Comparison of ENCODE assay signal across 32 mouse cellular contexts in genomic region chr14:21372689-21373088, GRCm38 (mm10).
A peak's percentile ranks its signal among the peaks of the same experiment; 100 is the strongest.
DNase-seq lines count a peak whose midpoint lies in the region; ATAC-seq and TF ChIP-seq lines count a peak whose summit lies in the region.
"Had no signal": no experiment of that assay in that cellular context is flagged by ENCODE, and none has a peak within 500 bp of the region (broad histone marks: within the 10 kb centered on the region; RNA-seq: fewer than 3 reads in every experiment).

No protein-coding gene starts in this region.

- H3K4me3 ChIP-seq in forebrain, embryonic 15.5 days: no peak overlapping the region
- H3K4me3 ChIP-seq in forebrain, embryonic 13.5 days: no peak overlapping the region
- H3K4me3 ChIP-seq in layer of hippocampus, adult 2 months: no peak overlapping the region
- no peak overlapping the region for H3K4me3 ChIP-seq in midbrain, embryonic 15.5 days
- no peak overlapping the region for H3K4me3 ChIP-seq in midbrain, embryonic 13.5 days (replicated peaks)
- no peak overlapping the region for H3K4me3 ChIP-seq in cortical plate, adult 2 months (ENCODE audit: insufficient read depth, low read length)
- H3K4me3 ChIP-seq: embryonic facial prominence, embryonic 10.5 days; embryonic facial prominence, embryonic 13.5 days; erythroblast, embryonic 14.5 days; gastrocnemius, adult 2 months; heart, embryonic 12.5 days; heart, embryonic 15.5 days; hindbrain, embryonic 10.5 days; hindbrain, embryonic 13.5 days; intestine, embryonic 15.5 days had no signal

- H3K27ac ChIP-seq in forebrain, embryonic 15.5 days (replicated peaks): peak overlapping the region; percentile 48
- H3K27ac ChIP-seq in forebrain, embryonic 13.5 days: no peak overlapping the region; the same call in 1 of the 2 replicates
- peak overlapping the region; percentile 71 for H3K27ac ChIP-seq in layer of hippocampus, adult 2 months
- H3K27ac ChIP-seq in midbrain, embryonic 15.5 days: 0 out of 2 replicates have a peak overlapping the region, but pooled peaks have one; percentile 29
- no peak overlapping the region for H3K27ac ChIP-seq in midbrain, embryonic 13.5 days
- H3K27ac ChIP-seq in cortical plate, adult 2 months (ENCODE audit: insufficient read depth, low read length): peak overlapping the region; percentile 85; the same call in 1 of the 2 replicates
- H3K27ac ChIP-seq: embryonic facial prominence, embryonic 10.5 days; embryonic facial prominence, embryonic 13.5 days; gastrocnemius, adult 2 months; heart, embryonic 15.5 days; hindbrain, embryonic 10.5 days; hindbrain, embryonic 13.5 days; intestine, embryonic 15.5 days had no signal

- peaks cover 37% of the 10 kb centered on the region for H3K4me1 ChIP-seq in forebrain, embryonic 15.5 days
- peaks cover 44% of the 10 kb centered on the region for H3K4me1 ChIP-seq in forebrain, embryonic 13.5 days
- peaks cover 32% of the 10 kb centered on the region for H3K4me1 ChIP-seq in midbrain, embryonic 15.5 days
- H3K4me1 ChIP-seq in midbrain, embryonic 13.5 days (replicated peaks): peaks cover 32% of the 10 kb centered on the region
- peaks cover 12% of the 10 kb centered on the region for H3K4me1 ChIP-seq in cortical plate, adult 2 months (ENCODE audit: control insufficient read depth, insufficient read depth, low read length)
- H3K4me1 ChIP-seq: heart, embryonic 12.5 days had no signal

- no peak overlapping the region for H3K9ac ChIP-seq in forebrain, embryonic 15.5 days (replicated peaks)
- no peak overlapping the region for H3K9ac ChIP-seq in forebrain, embryonic 13.5 days
- no peak overlapping the region for H3K9ac ChIP-seq in midbrain, embryonic 15.5 days
- no peak overlapping the region for H3K9ac ChIP-seq in midbrain, embryonic 13.5 days (replicated peaks)
- H3K9ac ChIP-seq: embryonic facial prominence, embryonic 13.5 days; heart, embryonic 12.5 days; heart, embryonic 15.5 days; hindbrain, embryonic 13.5 days; intestine, embryonic 15.5 days had no signal

- no peaks in the 10 kb centered on the region for H3K27me3 ChIP-seq in forebrain, embryonic 15.5 days
- no peaks in the 10 kb centered on the region for H3K27me3 ChIP-seq in forebrain, embryonic 13.5 days
- H3K27me3 ChIP-seq in midbrain, embryonic 15.5 days (replicated peaks): no peaks in the 10 kb centered on the region
- no peaks in the 10 kb centered on the region for H3K27me3 ChIP-seq in midbrain, embryonic 13.5 days
- H3K27me3 ChIP-seq: CH12.LX; embryonic facial prominence, embryonic 13.5 days; heart, embryonic 12.5 days; heart, embryonic 15.5 days; hindbrain, embryonic 13.5 days; intestine, embryonic 15.5 days; Patski had no signal

- 80% methylated on average over 5 of the region's 5 CpGs for WGBS in forebrain, embryonic 15.5 days
- 80% methylated on average over 5 of the region's 5 CpGs for WGBS in forebrain, embryonic 13.5 days
- 70% methylated on average over 5 of the region's 5 CpGs for WGBS in midbrain, embryonic 15.5 days
- 73% methylated on average over 5 of the region's 5 CpGs for WGBS in midbrain, embryonic 13.5 days

- no peak for TF ChIP-seq CTCF in layer of hippocampus, adult 2 months (conservative IDR thresholded peaks at IDR 0.05)
- no peak for TF ChIP-seq CTCF in cortical plate, adult 2 months (IDR thresholded peaks at IDR 0.05; ENCODE audit: extremely low read depth, insufficient read depth, low read length)

- no peak for TF ChIP-seq POLR2A in cortical plate, adult 2 months (IDR thresholded peaks at IDR 0.05; ENCODE audit: extremely low read depth, insufficient read depth, low read length)

- no peak overlapping the region for H3K4me2 ChIP-seq in forebrain, embryonic 15.5 days (replicated peaks)
- H3K4me2 ChIP-seq in forebrain, embryonic 13.5 days: no peak overlapping the region
- H3K4me2 ChIP-seq in midbrain, embryonic 15.5 days: no peak overlapping the region
- no peak overlapping the region for H3K4me2 ChIP-seq in midbrain, embryonic 13.5 days (replicated peaks)
- H3K4me2 ChIP-seq: embryonic facial prominence, embryonic 13.5 days; heart, embryonic 12.5 days; heart, embryonic 15.5 days; hindbrain, embryonic 13.5 days; intestine, embryonic 15.5 days had no signal

- DNase-seq in layer of hippocampus, adult 2 months (ENCODE audit: low spot score in 2 of 2): no peak
- DNase-seq in layer of hippocampus, adult 9-11 months: no peak
- DNase-seq: adrenal gland, postnatal 10 days; adrenal gland, postnatal 36 days; B cell, adult 2 months; cerebellum, adult 11 months; cerebellum, adult 2 months; cerebellum, adult 9-11 months; cerebellum, postnatal 25 days; embryo, embryonic 11 days; gastrocnemius, adult 2 months; gastrocnemius, postnatal 25 days; heart, adult 18-20 months; heart, postnatal 10 days; heart, postnatal 36 days had no signal

- H3K9me3 ChIP-seq in forebrain, embryonic 15.5 days: no peaks in the 10 kb centered on the region
- no peaks in the 10 kb centered on the region for H3K9me3 ChIP-seq in forebrain, embryonic 13.5 days (replicated peaks)
- H3K9me3 ChIP-seq in midbrain, embryonic 15.5 days: no peaks in the 10 kb centered on the region
- no peaks in the 10 kb centered on the region for H3K9me3 ChIP-seq in midbrain, embryonic 13.5 days
- H3K9me3 ChIP-seq: embryonic facial prominence, embryonic 10.5 days; embryonic facial prominence, embryonic 13.5 days; G1E; heart, embryonic 12.5 days; heart, embryonic 15.5 days; hindbrain, embryonic 10.5 days; hindbrain, embryonic 13.5 days; intestine, embryonic 15.5 days had no signal

- H3K36me3 ChIP-seq in forebrain, embryonic 15.5 days: no peaks in the 10 kb centered on the region
- H3K36me3 ChIP-seq in forebrain, embryonic 13.5 days (ENCODE audit: poor library complexity, severe bottlenecking): no peaks in the 10 kb centered on the region
- no peaks in the 10 kb centered on the region for H3K36me3 ChIP-seq in midbrain, embryonic 15.5 days (replicated peaks)
- H3K36me3 ChIP-seq in midbrain, embryonic 13.5 days: no peaks in the 10 kb centered on the region
- H3K36me3 ChIP-seq: embryonic facial prominence, embryonic 10.5 days; embryonic facial prominence, embryonic 13.5 days; heart, embryonic 12.5 days; heart, embryonic 15.5 days; hindbrain, embryonic 10.5 days; hindbrain, embryonic 13.5 days; intestine, embryonic 15.5 days had no signal

- ATAC-seq in forebrain, embryonic 15.5 days (replicated peaks): no peak
- ATAC-seq in forebrain, embryonic 13.5 days: no peak
- ATAC-seq in midbrain, embryonic 15.5 days (replicated peaks): no peak
- ATAC-seq in midbrain, embryonic 13.5 days: no peak
- ATAC-seq: hindbrain, embryonic 16.5 days; intestine, embryonic 15.5 days; Patski had no signal

Comparison
In these comparisons a context has a peak if more than half of its experiments do, and no peak if none do; other contexts are left out.
1. H3K27ac ChIP-seq: peak in forebrain, embryonic 15.5 days (single experiment), layer of hippocampus, adult 2 months (single experiment), midbrain, embryonic 15.5 days (single experiment) and cortical plate, adult 2 months (single experiment); none in forebrain, embryonic 13.5 days (single experiment) and midbrain, embryonic 13.5 days (single experiment).